Comparison of ENCODE assay signal across 8 mouse cellular contexts in the genomic region with DNA sequence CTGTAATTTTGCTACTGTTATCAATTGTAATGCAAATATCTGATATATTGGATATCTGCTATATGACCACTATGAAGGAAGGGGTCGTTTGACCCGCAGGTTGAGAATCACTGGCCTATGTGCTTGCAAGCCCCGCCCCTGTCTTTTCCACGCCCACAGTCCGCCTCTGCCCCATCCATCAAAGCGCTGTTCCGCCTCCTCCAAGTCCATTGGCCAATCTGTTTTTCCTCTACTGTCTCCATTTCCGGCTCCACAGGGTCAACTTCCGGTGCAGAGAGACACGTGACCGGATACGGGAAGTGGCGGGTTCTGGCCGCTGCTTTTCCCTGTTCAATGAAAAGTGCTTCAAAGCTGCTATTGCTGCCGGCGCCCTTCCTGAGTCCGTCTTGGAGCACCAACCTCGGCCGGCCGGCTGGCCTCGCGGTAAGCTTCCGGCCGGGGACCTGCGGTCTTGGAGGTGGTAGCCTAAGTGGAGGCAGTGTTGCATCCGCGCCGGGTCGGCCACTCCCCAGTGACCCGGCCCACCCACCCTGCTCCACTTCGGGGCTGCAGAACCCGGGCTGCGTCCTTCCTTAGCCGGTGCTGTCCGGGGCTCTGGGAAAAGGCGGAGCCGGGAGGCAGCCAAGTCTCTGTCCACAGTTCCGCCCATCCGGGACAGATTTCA. TPM values are rescaled to one million over a fixed set of nuclear protein-coding genes. Genes with fewer than 3 reads are reported as not detected.
A peak's percentile ranks its signal among the peaks of the same experiment; 100 is the strongest.
DNase-seq lines count a peak whose midpoint lies in the region; ATAC-seq and TF ChIP-seq lines count a peak whose summit lies in the region.

A gene (plus strand): TSS at position 272 of the 664 bp plus-strand sequence.

- in situ Hi-C loops in Patski (cut with MboI; ENCODE audit: low pct_unique_long_range_greater_than_20kb): loop anchor here (10.0 kb wide), 1 partner anchor 394 kb away; no protein-coding TSS in a partner anchor

- CTCF ChIA-PET in Patski (lab: Charles Lee): no interaction called here

- peak within 1 kb of the TSS; percentile 86 for H3K4me2 ChIP-seq in hindbrain, embryonic 13.5 days

- H3K27ac ChIP-seq in hindbrain, embryonic 13.5 days: peak within 1 kb of the TSS; percentile 86

- no peak for TF ChIP-seq CTCF in Patski (IDR thresholded peaks at IDR 0.05)

- peak; percentile 94 for ATAC-seq in Patski
- peak; percentile 100 for ATAC-seq in hindbrain, embryonic 13.5 days (ENCODE audit: low FRiP score)

- no peaks in the 10 kb centered on the region for H3K9me3 ChIP-seq in hindbrain, embryonic 13.5 days

- H3K4me1 ChIP-seq in hindbrain, embryonic 13.5 days (replicated peaks): peaks cover 23% of the 10 kb centered on the region

- no peaks in the 10 kb centered on the region for H3K27me3 ChIP-seq in Patski
- H3K27me3 ChIP-seq in hindbrain, embryonic 13.5 days: peaks cover 3% of the 10 kb centered on the region; the same call in 1 of the 2 replicates

- peak within 1 kb of the TSS; percentile 85 for H3K9ac ChIP-seq in hindbrain, embryonic 13.5 days

- peak within 1 kb of the TSS; percentile 92 for H3K4me3 ChIP-seq in hindbrain, embryonic 13.5 days

- H3K36me3 ChIP-seq in hindbrain, embryonic 13.5 days: peaks cover 7% of the 10 kb centered on the region; the same call in 1 of the 2 replicates

- WGBS in hindbrain, embryonic 13.5 days: under 1% methylated on average over 39 of the region's 39 CpGs

- peak; percentile 75 for DNase-seq in Patski (ENCODE audit: low read depth, low spot score)
- peak; percentile 95 for DNase-seq in cerebellum, postnatal 14 days
- peak; percentile 92 to 93 for DNase-seq in frontal cortex, postnatal 14 days (ENCODE audit: low spot score in 2 of 2)
- DNase-seq in layer of hippocampus, postnatal 25 days (ENCODE audit: extremely low spot score in 1 of 2, low spot score in 1 of 2): peak; percentile 73 to 74
- DNase-seq in lung, postnatal 25 days (ENCODE audit: low spot score): peak; percentile 97
- peak; percentile 96 for DNase-seq in retina, embryonic 14.5 days (ENCODE audit: low spot score)
- peak; percentile 95 for DNase-seq in thymus, postnatal 4 days

- POLR2A ChIA-PET in Patski (lab: Charles Lee): no interaction called here

RNA-seq across cellular contexts. Expression of the gene that starts here (rescaled TPM):
- polyA plus RNA-seq in Patski (2021): 56.1 TPM
- 56.6 and 57.1 TPM in 2 replicates for polyA plus RNA-seq in hindbrain, embryonic 13.5 days (2015; fragmentation: Nextera tagmentation; extraction: Ambion mirVana)
- 10 to 100 TPM; 48.4 to 60.1 TPM for total RNA-seq in layer of hippocampus, postnatal 25 days (2021)

Comparison
In these comparisons a context has a peak if more than half of its experiments do, and no peak if none do; other contexts are left out.
1. Peak in every context shown above with its lines: DNase-seq, ATAC-seq, H3K4me3 ChIP-seq and H3K27ac ChIP-seq.